Mouse (Mus musculus): ENCODE measurements around the gene Cst12. TPM values are rescaled to one million over a fixed set of nuclear protein-coding genes. Genes with fewer than 3 reads are reported as not detected.

The Cst12 gene
- total RNA-seq, 2 experiments from 2014 or later, result not detected

Other genes starting within 250 kb of the Cst12 start
- 10 to 100 TPM; 18.5 to 18.8 TPM for gene Nxt1, start 116.8 kb upstream of the Cst12 start, total RNA-seq (2021)
- 10 to 100 TPM; 27.8 to 34.8 TPM for gene Gzf1, start 108.3 kb upstream of the Cst12 start, total RNA-seq (2021)
- 1 to 10 TPM; 4.2 to 5.8 TPM for gene Napb, start 56.9 kb upstream of the Cst12 start, total RNA-seq (2021)
- gene Cstl1, start 39.0 kb upstream of the Cst12 start, total RNA-seq (2021), result under 1 TPM; 0.49 to 0.89 TPM
- not detected for gene Cst11, start 17.9 kb upstream of the Cst12 start, total RNA-seq (2021)
- gene 8030411F24Rik, start 7.4 kb upstream of the Cst12 start, total RNA-seq (2021), result not detected
- 100 to 1,000 TPM in 1 of 2 experiments, 1 to 10 TPM in 1; 4.2 to 134 TPM for gene Cst8, start 9.4 kb downstream of the Cst12 start, total RNA-seq (2021)
- gene Cst13, start 30.7 kb downstream of the Cst12 start, total RNA-seq (2021), result not detected
- gene Cst9, start 45.8 kb downstream of the Cst12 start, total RNA-seq (2021), result not detected
- 1 to 10 TPM in 1 of 2 experiments, not detected in 1; 1.7 TPM for gene 9230104L09Rik, start 75.7 kb downstream of the Cst12 start, total RNA-seq (2021)
- 100 to 1,000 TPM; 740 to 871 TPM for gene Cst3, start 86.3 kb downstream of the Cst12 start, total RNA-seq (2021)
- not detected for gene Gm1330, start 213.9 kb downstream of the Cst12 start, total RNA-seq (2021)
- gene Gm10750, start 227.9 kb downstream of the Cst12 start, total RNA-seq (2021), result not detected